ENCODE assay signal across 12 mouse cellular contexts in the genomic region with DNA sequence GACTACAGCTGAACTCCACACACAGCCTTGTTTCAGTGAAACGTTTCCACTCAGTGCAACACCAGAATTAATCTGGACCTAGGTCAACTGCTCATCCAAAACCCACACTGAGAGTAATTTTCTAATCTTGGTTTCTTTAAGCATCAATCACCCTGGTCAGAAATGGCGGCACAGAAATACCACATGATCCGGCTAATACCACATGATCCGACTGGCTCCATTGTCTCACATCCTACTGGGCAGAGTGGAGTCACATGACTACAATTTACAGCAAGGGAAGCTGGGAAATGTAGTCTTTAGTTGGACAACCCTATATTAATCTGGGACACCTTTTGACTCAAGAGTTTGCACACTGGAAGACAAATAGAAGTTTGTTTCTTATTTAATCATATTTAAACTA.
DNase-seq lines count a peak whose midpoint lies in the region; ATAC-seq lines count a peak whose summit lies in the region.
"Had no signal": no experiment of that assay in that cellular context is flagged by ENCODE, and none has a peak within 500 bp of the region (broad histone marks: within the 10 kb centered on the region; RNA-seq: fewer than 3 reads in every experiment).

No protein-coding gene starts in this region.

- peak; percentile 68; the same call in 1 of the 2 replicates for ATAC-seq in hindbrain, embryonic 13.5 days (ENCODE audit: low FRiP score)
- ATAC-seq in hindbrain, embryonic 12.5 days (ENCODE audit: low FRiP score): no peak
- ATAC-seq in hindbrain, embryonic 16.5 days: peak; percentile 78; the same call in 1 of the 2 replicates
- peak; percentile 80 for ATAC-seq in neural tube, embryonic 13.5 days (ENCODE audit: low read depth)
- no peak for ATAC-seq in kidney, embryonic 14.5 days (ENCODE audit: low FRiP score, low TSS enrichment)
- ATAC-seq: CD4-positive, CD25-positive, alpha-beta regulatory T cell, adult 4 months had no signal

- no peaks in the 10 kb centered on the region for H3K9me3 ChIP-seq in hindbrain, embryonic 13.5 days
- H3K9me3 ChIP-seq in hindbrain, embryonic 12.5 days (replicated peaks): no peaks in the 10 kb centered on the region
- no peaks in the 10 kb centered on the region for H3K9me3 ChIP-seq in hindbrain, embryonic 16.5 days (ENCODE audit: control insufficient read depth, low read length)
- H3K9me3 ChIP-seq in neural tube, embryonic 13.5 days: no peaks in the 10 kb centered on the region
- H3K9me3 ChIP-seq in kidney, embryonic 14.5 days (ENCODE audit: control insufficient read depth, low read length): no peaks in the 10 kb centered on the region
- H3K9me3 ChIP-seq: embryonic facial prominence, embryonic 12.5 days; lung, embryonic 15.5 days had no signal

- 0 out of 2 replicates have a peak, but pooled peaks cover 3% of the 10 kb centered on the region for H3K4me1 ChIP-seq in hindbrain, embryonic 13.5 days (replicated peaks)
- H3K4me1 ChIP-seq in hindbrain, embryonic 12.5 days: peaks cover 4% of the 10 kb centered on the region; the same call in 1 of the 2 replicates
- no peaks in the 10 kb centered on the region for H3K4me1 ChIP-seq in hindbrain, embryonic 16.5 days (ENCODE audit: control insufficient read depth, insufficient read depth, low read depth, low read length)
- H3K4me1 ChIP-seq in neural tube, embryonic 13.5 days (replicated peaks): no peaks in the 10 kb centered on the region
- no peaks in the 10 kb centered on the region for H3K4me1 ChIP-seq in kidney, embryonic 14.5 days (ENCODE audit: control insufficient read depth, insufficient read depth, low read length)
- H3K4me1 ChIP-seq: lung, embryonic 15.5 days had no signal

- H3K27ac ChIP-seq in hindbrain, embryonic 13.5 days: no peak overlapping the region
- H3K27ac ChIP-seq in hindbrain, embryonic 12.5 days: no peak overlapping the region
- H3K27ac ChIP-seq in hindbrain, embryonic 16.5 days (ENCODE audit: low read depth, low read length): no peak overlapping the region
- no peak overlapping the region for H3K27ac ChIP-seq in neural tube, embryonic 13.5 days (replicated peaks)
- H3K27ac ChIP-seq in kidney, embryonic 14.5 days (ENCODE audit: low read depth, low read length): no peak overlapping the region
- H3K27ac ChIP-seq: embryonic facial prominence, embryonic 12.5 days; lung, embryonic 15.5 days had no signal

- no peaks in the 10 kb centered on the region for H3K36me3 ChIP-seq in hindbrain, embryonic 13.5 days
- no peaks in the 10 kb centered on the region for H3K36me3 ChIP-seq in hindbrain, embryonic 12.5 days
- no peaks in the 10 kb centered on the region for H3K36me3 ChIP-seq in hindbrain, embryonic 16.5 days (ENCODE audit: control insufficient read depth, insufficient read depth, low read length)
- no peaks in the 10 kb centered on the region for H3K36me3 ChIP-seq in neural tube, embryonic 13.5 days
- H3K36me3 ChIP-seq in kidney, embryonic 14.5 days (ENCODE audit: control insufficient read depth, insufficient read depth, low read length): no peaks in the 10 kb centered on the region
- H3K36me3 ChIP-seq: embryonic facial prominence, embryonic 12.5 days; lung, embryonic 15.5 days had no signal

- no peak overlapping the region for H3K4me2 ChIP-seq in hindbrain, embryonic 13.5 days
- H3K4me2 ChIP-seq in hindbrain, embryonic 12.5 days (replicated peaks): no peak overlapping the region
- H3K4me2 ChIP-seq in hindbrain, embryonic 16.5 days (ENCODE audit: low read length): no peak overlapping the region
- no peak overlapping the region for H3K4me2 ChIP-seq in neural tube, embryonic 13.5 days
- no peak overlapping the region for H3K4me2 ChIP-seq in kidney, embryonic 14.5 days (replicated peaks; ENCODE audit: low read depth, low read length)
- H3K4me2 ChIP-seq: embryonic facial prominence, embryonic 12.5 days; lung, embryonic 15.5 days had no signal

- 71% methylated on average over 4 of the region's 4 CpGs for WGBS in hindbrain, embryonic 13.5 days
- WGBS in hindbrain, embryonic 12.5 days: 81% methylated on average over 4 of the region's 4 CpGs
- WGBS in hindbrain, embryonic 16.5 days: 70% methylated on average over 4 of the region's 4 CpGs
- 78% methylated on average over 4 of the region's 4 CpGs for WGBS in neural tube, embryonic 13.5 days
- 77% methylated on average over 4 of the region's 4 CpGs for WGBS in kidney, embryonic 14.5 days

- no peak overlapping the region for H3K4me3 ChIP-seq in hindbrain, embryonic 13.5 days
- no peak overlapping the region for H3K4me3 ChIP-seq in hindbrain, embryonic 12.5 days
- no peak overlapping the region for H3K4me3 ChIP-seq in hindbrain, embryonic 16.5 days (ENCODE audit: low read length)
- H3K4me3 ChIP-seq in neural tube, embryonic 13.5 days: no peak overlapping the region
- no peak overlapping the region for H3K4me3 ChIP-seq in kidney, embryonic 14.5 days (ENCODE audit: low read length)
- H3K4me3 ChIP-seq: embryonic facial prominence, embryonic 12.5 days; lung, embryonic 15.5 days had no signal

- H3K9ac ChIP-seq in hindbrain, embryonic 13.5 days: no peak overlapping the region
- no peak overlapping the region for H3K9ac ChIP-seq in hindbrain, embryonic 12.5 days
- no peak overlapping the region for H3K9ac ChIP-seq in hindbrain, embryonic 16.5 days (ENCODE audit: low read depth, low read length)
- no peak overlapping the region for H3K9ac ChIP-seq in neural tube, embryonic 13.5 days
- H3K9ac ChIP-seq in kidney, embryonic 14.5 days (ENCODE audit: low read depth, low read length): no peak overlapping the region
- H3K9ac ChIP-seq: embryonic facial prominence, embryonic 12.5 days; lung, embryonic 15.5 days had no signal

- H3K27me3 ChIP-seq in hindbrain, embryonic 13.5 days: no peaks in the 10 kb centered on the region
- no peaks in the 10 kb centered on the region for H3K27me3 ChIP-seq in hindbrain, embryonic 12.5 days
- H3K27me3 ChIP-seq in hindbrain, embryonic 16.5 days (replicated peaks; ENCODE audit: control insufficient read depth, insufficient read depth, low read length): no peaks in the 10 kb centered on the region
- no peaks in the 10 kb centered on the region for H3K27me3 ChIP-seq in neural tube, embryonic 13.5 days
- peaks cover 6% of the 10 kb centered on the region; the same call in 1 of the 2 replicates for H3K27me3 ChIP-seq in kidney, embryonic 14.5 days (ENCODE audit: control insufficient read depth, insufficient read depth, low read length)
- H3K27me3 ChIP-seq: embryonic facial prominence, embryonic 12.5 days; lung, embryonic 15.5 days had no signal

- peak; percentile 75 for DNase-seq in R1 (ENCODE audit: low read depth, low spot score)
- no peak for DNase-seq in cerebellum, adult 11 months
- DNase-seq in c-Kit-positive CD71-positive TER-119-positive erythroid progenitor cells, embryonic 14.5 days (ENCODE audit: low spot score): no peak
- DNase-seq: kidney, postnatal 36 days had no signal

Comparison
In these comparisons a context has a peak if more than half of its experiments do, and no peak if none do; other contexts are left out.
1. ATAC-seq: peak in hindbrain, embryonic 13.5 days (single experiment), hindbrain, embryonic 16.5 days (single experiment) and neural tube, embryonic 13.5 days (single experiment); none in hindbrain, embryonic 12.5 days (single experiment) and kidney, embryonic 14.5 days (single experiment).